Mouse (Mus musculus): ENCODE results near the gene Nxf1.
A peak's percentile ranks its signal among the peaks of the same experiment; 100 is the strongest.
"Not testable (repeated sequence)": the region's sequence is repeated elsewhere in the genome, so short reads cannot be mapped to it uniquely, and the experiment has no call there.

The Nxf1 gene

GRCm38 (mm10) chr19:8756635-8757387, at the start of gene Nxf1:
Gene Nxf1 (plus strand): TSS chr19:8757073.
- DNase-seq (ENCODE audit: low spot score in 2 of 2), result peak; percentile 91 to 92

GRCm38 (mm10) chr19:8708954-8709353, 47.9 kb upstream of the Nxf1 start:
- no peak for DNase-seq (ENCODE audit: low spot score in 2 of 2)

GRCm38 (mm10) chr19:8710057-8710456, 46.8 kb upstream of the Nxf1 start:
- no peak for DNase-seq (ENCODE audit: low spot score in 2 of 2)

GRCm38 (mm10) chr19:8711506-8711905, 45.4 kb upstream of the Nxf1 start:
- no peak for DNase-seq (ENCODE audit: low spot score in 2 of 2)

GRCm38 (mm10) chr19:8711949-8712869, 44.7 kb upstream of the Nxf1 start:
- peak; percentile 76 to 83 for DNase-seq (ENCODE audit: low spot score in 2 of 2)

GRCm38 (mm10) chr19:8712870-8713305, 44.0 kb upstream of the Nxf1 start:
- peak; percentile 45 to 73 for DNase-seq (ENCODE audit: low spot score in 2 of 2)

GRCm38 (mm10) chr19:8713306-8713996, 43.4 kb upstream of the Nxf1 start:
- peak; percentile 95 to 96 for DNase-seq (ENCODE audit: low spot score in 2 of 2)

GRCm38 (mm10) chr19:8713997-8714652, 42.7 kb upstream of the Nxf1 start:
- DNase-seq (ENCODE audit: low spot score in 2 of 2), result no peak

GRCm38 (mm10) chr19:8714653-8715481, 42.0 kb upstream of the Nxf1 start:
- DNase-seq (ENCODE audit: low spot score in 2 of 2), result peak; percentile 47 to 74

- no peak for DNase-seq (ENCODE audit: low spot score in 2 of 2)
Observed at GRCm38 (mm10) chr19:8715868-8716766, 40.8 kb upstream of the Nxf1 start.

- DNase-seq (ENCODE audit: low spot score in 2 of 2), result no peak
Observed at GRCm38 (mm10) chr19:8716767-8717475, 40.0 kb upstream of the Nxf1 start.

- DNase-seq (ENCODE audit: low spot score in 2 of 2), result peak; percentile 71 to 73
Observed at GRCm38 (mm10) chr19:8718357-8718756, 38.5 kb upstream of the Nxf1 start.

- DNase-seq (ENCODE audit: low spot score in 2 of 2), result not testable (repeated sequence)
Observed at GRCm38 (mm10) chr19:8719037-8719436, 37.8 kb upstream of the Nxf1 start.

GRCm38 (mm10) chr19:8721378-8721777, 35.5 kb upstream of the Nxf1 start:
- no peak for DNase-seq (ENCODE audit: low spot score in 2 of 2)

- DNase-seq (ENCODE audit: low spot score in 2 of 2), result no peak
Observed at GRCm38 (mm10) chr19:8722021-8722420, 34.9 kb upstream of the Nxf1 start.

GRCm38 (mm10) chr19:8722559-8722906, 34.3 kb upstream of the Nxf1 start:
- DNase-seq (ENCODE audit: low spot score in 2 of 2), result no peak

GRCm38 (mm10) chr19:8722907-8723573, 33.8 kb upstream of the Nxf1 start, which contains the start of gene Slc3a2:
Gene Slc3a2 (minus strand): TSS chr19:8723369.
- peak; percentile 97 to 98 for DNase-seq (ENCODE audit: low spot score in 2 of 2)

Measured in spleen, postnatal 36 days (tissue).